Mouse (Mus musculus): ENCODE measurements around the gene Ugt1a10. TPM values are rescaled to one million over a fixed set of nuclear protein-coding genes. Genes with fewer than 3 reads are reported as not detected.

Gene Ugt1a10
- polyA plus RNA-seq, 1 experiment from 2014 or later = not detected

DNA sequence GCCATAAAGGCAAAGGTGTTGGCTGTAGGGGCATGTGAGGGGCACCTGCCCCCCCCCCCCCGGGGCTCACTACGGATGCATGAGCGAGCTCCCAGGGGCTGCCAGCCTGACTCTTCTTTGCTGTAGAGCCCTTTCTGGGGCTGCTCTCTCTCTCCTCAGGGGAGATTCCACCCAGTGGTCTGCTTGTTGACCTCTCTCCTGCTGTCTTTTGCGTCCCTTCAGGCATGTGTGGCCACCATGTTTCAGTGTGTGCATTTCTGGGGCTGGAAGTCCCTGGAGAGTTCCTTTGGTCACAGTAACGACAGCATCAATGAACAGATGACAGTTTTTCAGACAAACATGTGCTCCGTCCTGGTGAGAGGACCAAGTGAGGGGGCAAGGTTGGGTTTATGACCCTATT, 203.2 kb downstream of the Ugt1a10 start:
- no peak overlapping the region for H3K27ac ChIP-seq
- no peaks in the 10 kb centered on the region for H3K27me3 ChIP-seq
- H3K4me1 ChIP-seq (replicated peaks) = 0 out of 2 replicates have a peak, but pooled peaks cover 2% of the 10 kb centered on the region
- ATAC-seq (ENCODE audit: insufficient number of reproducible peaks, insufficient read depth, low FRiP score, low TSS enrichment, low read depth) = no peak
- H3K36me3 ChIP-seq = peaks cover 43% of the 10 kb centered on the region
- peaks cover 71% of the 10 kb centered on the region for H3K9me3 ChIP-seq
- H3K4me3 ChIP-seq (replicated peaks) = no peak overlapping the region
- no peak overlapping the region for H3K9ac ChIP-seq (replicated peaks)
- H3K4me2 ChIP-seq = no peak overlapping the region
- 70% methylated on average over 6 of the region's 6 CpGs for WGBS

DNA sequence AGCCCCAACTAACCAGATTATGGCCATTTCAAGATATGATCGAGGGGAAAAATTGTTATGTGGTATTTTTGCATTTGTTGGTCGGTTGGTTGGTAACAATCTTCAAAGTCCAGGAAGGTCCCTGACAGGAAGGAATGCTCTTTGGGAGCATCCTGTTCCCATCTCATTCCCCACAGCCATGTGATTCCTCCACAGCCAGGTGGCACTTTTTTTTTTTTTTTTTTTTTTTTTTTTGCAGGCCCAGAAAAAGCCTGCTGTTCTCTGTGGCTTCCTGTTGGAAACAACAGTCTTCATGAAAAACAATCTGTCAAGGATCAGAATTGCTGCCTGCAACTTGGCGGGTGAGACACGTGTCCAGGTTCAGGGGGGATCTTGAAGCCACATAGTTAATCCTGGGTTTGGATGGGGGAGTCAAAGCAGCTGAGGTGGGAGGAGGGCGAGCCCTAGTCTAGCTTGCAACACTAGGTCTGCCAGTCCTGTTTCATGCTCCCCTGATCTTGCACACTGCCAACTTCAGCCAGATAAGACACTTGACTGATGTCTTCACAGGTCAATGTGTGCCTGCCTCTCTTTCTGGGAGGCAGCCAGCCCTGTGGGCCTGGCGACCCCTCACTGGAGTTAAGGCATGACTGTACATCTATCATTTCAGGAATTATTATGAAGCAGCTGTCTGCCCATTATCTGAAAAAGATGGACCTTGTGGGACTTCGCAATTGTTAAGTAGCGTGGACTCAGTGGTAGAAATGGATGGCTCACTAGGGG, 203.9 kb downstream of the Ugt1a10 start:
- ATAC-seq (ENCODE audit: insufficient number of reproducible peaks, insufficient read depth, low FRiP score, low TSS enrichment, low read depth) = no peak

DNA sequence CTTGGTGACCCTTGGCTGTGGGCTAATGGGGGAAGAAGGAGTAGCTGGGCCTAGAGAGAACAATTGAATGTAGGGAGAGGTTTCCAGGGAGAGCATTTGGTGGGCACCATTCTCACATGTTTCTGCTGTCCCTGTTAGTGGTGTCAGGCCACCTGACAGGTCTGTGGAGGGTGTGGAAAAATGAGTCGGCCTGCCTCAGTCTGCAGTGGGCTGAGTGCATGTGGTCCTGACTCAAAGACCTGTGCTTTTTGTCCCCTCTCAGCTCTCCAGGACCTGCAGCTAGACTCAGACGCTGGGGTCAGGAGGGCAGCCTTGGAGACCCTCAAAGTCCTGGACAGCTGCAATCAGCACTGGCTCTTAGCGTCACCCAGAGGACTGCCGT, 204.4 kb downstream of the Ugt1a10 start:
- Histone ChIP-seq H3K4me1 (replicated peaks) (0 out of 2 replicates have a peak, but pooled peaks cover 2% of the 10 kb centered on the region), H3K9me3 (peaks cover 63% of the 10 kb centered on the region), H3K27me3 (no peaks in the 10 kb centered on the region), H3K4me3 (replicated peaks) (no peak overlapping the region), H3K27ac (no peak overlapping the region), H3K36me3 (peaks cover 56% of the 10 kb centered on the region), H3K4me2 (no peak overlapping the region), H3K9ac (replicated peaks) (no peak overlapping the region)
- ATAC-seq (ENCODE audit: insufficient number of reproducible peaks, insufficient read depth, low FRiP score, low TSS enrichment, low read depth) = 0 out of 2 replicates have a peak, but pooled peaks have one; percentile 3
- WGBS = 80% methylated on average over 4 of the region's 4 CpGs

More for the DNA sequence above, 203.9 kb downstream of the Ugt1a10 start:
- H3K9ac ChIP-seq (replicated peaks) = no peak overlapping the region
- no peaks in the 10 kb centered on the region for H3K27me3 ChIP-seq
- H3K4me2 ChIP-seq = no peak overlapping the region
- no peak overlapping the region for H3K4me3 ChIP-seq (replicated peaks)
- 0 out of 2 replicates have a peak, but pooled peaks cover 2% of the 10 kb centered on the region for H3K4me1 ChIP-seq (replicated peaks)
- no peak overlapping the region for H3K27ac ChIP-seq
- H3K36me3 ChIP-seq = peaks cover 50% of the 10 kb centered on the region
- 75% methylated on average over 8 of the region's 8 CpGs for WGBS
- H3K9me3 ChIP-seq = peaks cover 68% of the 10 kb centered on the region

DNA sequence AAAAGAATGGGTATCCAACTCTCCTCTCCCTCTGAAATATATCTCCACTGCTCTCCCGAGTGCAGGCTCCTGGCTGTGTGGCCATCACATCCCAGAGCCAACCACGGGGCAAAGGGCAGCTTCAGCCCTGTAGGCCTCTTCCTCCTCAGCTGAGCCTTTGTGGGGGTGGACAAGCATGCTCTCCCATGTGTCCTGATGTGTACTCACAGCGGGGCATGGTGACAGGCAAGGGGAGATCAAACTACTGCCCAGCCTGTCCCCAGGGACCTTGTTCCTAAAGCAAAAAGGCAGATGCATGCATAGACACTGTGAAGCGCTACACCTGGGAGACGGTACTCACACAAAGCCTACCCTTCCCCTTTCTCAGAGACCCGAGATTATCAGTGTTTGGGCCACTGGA, 204.9 kb downstream of the Ugt1a10 start:
- no peaks in the 10 kb centered on the region for H3K27me3 ChIP-seq
- peak; percentile 6; the same call in 1 of the 2 replicates for ATAC-seq (ENCODE audit: insufficient number of reproducible peaks, insufficient read depth, low FRiP score, low TSS enrichment, low read depth)
- H3K36me3 ChIP-seq = peaks cover 60% of the 10 kb centered on the region
- H3K9ac ChIP-seq (replicated peaks) = no peak overlapping the region
- 85% methylated on average over 6 of the region's 6 CpGs for WGBS
- H3K4me3 ChIP-seq (replicated peaks) = no peak overlapping the region
- H3K4me1 ChIP-seq (replicated peaks) = 0 out of 2 replicates have a peak, but pooled peaks cover 2% of the 10 kb centered on the region
- H3K9me3 ChIP-seq = peaks cover 61% of the 10 kb centered on the region
- no peak overlapping the region for H3K4me2 ChIP-seq
- H3K27ac ChIP-seq = no peak overlapping the region

DNA sequence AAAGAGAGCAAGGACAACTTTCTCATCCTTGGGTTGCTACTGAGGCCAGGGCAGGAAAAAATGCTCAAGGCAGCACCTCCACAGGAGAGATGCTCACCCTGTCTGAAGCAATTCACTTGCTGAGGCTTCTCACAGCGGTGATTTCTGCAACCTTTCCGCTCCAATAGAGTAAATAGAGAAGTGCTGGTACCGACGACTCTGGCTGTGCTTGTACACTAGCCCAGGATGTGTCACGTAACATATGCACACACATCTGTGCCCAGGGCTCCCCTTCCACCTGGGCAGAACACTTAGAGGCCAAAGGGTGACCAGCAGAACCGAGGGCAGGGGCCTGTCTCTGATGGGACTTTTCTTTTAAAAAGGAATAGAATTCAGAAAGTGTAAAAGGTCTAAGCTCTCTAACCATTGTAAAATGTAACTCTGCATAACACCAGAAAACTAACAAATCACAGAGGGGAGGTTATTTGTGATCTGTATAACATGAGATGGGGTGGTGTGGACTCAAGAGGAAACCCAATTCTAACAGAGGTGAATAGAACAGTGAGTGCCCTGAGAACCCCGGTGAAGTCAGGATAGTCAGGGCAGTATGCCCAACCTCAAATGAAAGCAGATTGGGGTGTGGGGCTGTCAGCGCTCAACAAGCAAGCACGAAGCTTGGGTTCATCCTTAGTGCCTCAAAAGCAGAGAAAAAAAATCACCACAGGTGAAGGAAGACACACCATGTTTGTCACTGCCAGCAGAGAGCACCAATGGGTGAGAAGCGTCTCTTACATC, 205.6 kb downstream of the Ugt1a10 start:
- H3K36me3 ChIP-seq = peaks cover 67% of the 10 kb centered on the region
- H3K4me2 ChIP-seq = no peak overlapping the region
- H3K9me3 ChIP-seq = peaks cover 54% of the 10 kb centered on the region
- 86% methylated on average over 10 of the region's 10 CpGs for WGBS
- H3K27me3 ChIP-seq = no peaks in the 10 kb centered on the region
- H3K4me1 ChIP-seq (replicated peaks) = 0 out of 2 replicates have a peak, but pooled peaks cover 2% of the 10 kb centered on the region
- H3K9ac ChIP-seq (replicated peaks) = no peak overlapping the region
- H3K27ac ChIP-seq = no peak overlapping the region
- no peak for ATAC-seq (ENCODE audit: insufficient number of reproducible peaks, insufficient read depth, low FRiP score, low TSS enrichment, low read depth)
- H3K4me3 ChIP-seq (replicated peaks) = no peak overlapping the region

DNA sequence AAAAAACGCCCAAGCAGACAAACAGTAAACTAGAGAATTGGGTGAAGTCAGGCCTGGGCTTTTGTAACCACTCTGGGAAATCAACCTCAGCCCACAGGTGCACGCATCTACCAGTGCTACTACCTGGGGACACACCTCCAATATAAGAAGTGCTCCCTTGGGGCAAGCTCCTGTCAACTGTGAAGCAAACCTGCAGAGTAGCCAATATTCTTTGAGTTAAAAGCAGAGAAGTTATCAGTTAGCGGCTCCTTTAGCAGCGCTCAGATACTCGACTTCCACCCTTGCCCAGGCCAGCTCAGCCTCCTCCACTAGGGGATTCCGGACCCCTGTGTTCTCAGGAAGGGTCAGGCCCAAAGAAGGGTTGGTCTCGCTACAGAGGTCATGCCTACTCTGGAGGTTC, 206.5 kb downstream of the Ugt1a10 start:
- Histone ChIP-seq H3K4me2 (no peak overlapping the region), H3K27me3 (no peaks in the 10 kb centered on the region), H3K4me3 (replicated peaks) (no peak overlapping the region), H3K9ac (replicated peaks) (no peak overlapping the region), H3K36me3 (peaks cover 76% of the 10 kb centered on the region), H3K4me1 (replicated peaks) (0 out of 2 replicates have a peak, but pooled peaks cover 2% of the 10 kb centered on the region), H3K9me3 (peaks cover 45% of the 10 kb centered on the region), H3K27ac (no peak overlapping the region)
- WGBS = 86% methylated on average over 7 of the region's 7 CpGs
- no peak for ATAC-seq (ENCODE audit: insufficient number of reproducible peaks, insufficient read depth, low FRiP score, low TSS enrichment, low read depth)

DNA sequence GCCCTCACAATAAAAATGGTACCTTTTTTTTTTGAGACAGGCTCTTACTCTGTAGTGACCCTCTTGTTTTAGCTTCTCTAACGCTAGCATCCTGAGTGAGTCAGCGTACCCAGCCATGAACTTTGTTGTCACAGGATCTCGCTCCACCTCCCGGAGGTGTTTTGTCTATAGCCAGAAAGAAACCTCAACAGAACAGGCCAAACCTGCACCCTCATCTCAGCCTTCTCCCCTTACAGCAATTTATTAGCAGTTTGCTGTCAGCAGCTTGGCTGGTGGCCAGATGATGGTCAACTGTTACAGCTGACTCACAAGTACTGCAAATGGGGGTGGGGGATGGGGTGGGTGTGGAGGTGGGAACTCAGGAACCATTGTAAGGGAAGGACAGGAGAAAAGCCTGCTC, 207.1 kb downstream of the Ugt1a10 start:
- Histone ChIP-seq H3K36me3 (peaks cover 82% of the 10 kb centered on the region), H3K9ac (replicated peaks) (no peak overlapping the region), H3K9me3 (peaks cover 39% of the 10 kb centered on the region), H3K4me2 (no peak overlapping the region), H3K4me1 (replicated peaks) (0 out of 2 replicates have a peak, but pooled peaks cover 2% of the 10 kb centered on the region), H3K4me3 (replicated peaks) (no peak overlapping the region), H3K27ac (no peak overlapping the region), H3K27me3 (no peaks in the 10 kb centered on the region)
- 87% methylated on average over 4 of the region's 4 CpGs for WGBS
- ATAC-seq (ENCODE audit: insufficient number of reproducible peaks, insufficient read depth, low FRiP score, low TSS enrichment, low read depth) = no peak

DNA sequence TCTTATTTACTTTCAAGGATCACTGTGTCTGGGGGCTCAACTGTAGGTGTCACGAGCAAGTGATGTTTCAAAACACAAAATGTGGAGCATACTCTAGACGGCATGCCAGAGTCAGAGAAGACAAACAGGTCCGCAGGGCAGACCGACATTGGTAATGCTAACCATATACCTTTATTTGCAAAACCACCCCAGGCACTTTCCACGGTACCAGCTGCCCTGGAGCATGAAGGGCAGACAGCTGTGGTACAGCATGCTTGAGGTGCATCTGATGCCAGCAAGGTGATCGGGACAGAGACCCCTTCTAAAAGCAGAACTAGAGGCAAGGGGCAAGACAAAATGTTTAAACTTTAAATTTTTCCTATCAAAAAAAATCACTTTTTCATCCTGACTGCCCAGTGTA, 207.8 kb downstream of the Ugt1a10 start:
- Histone ChIP-seq H3K27ac (no peak overlapping the region), H3K4me2 (no peak overlapping the region), H3K4me3 (replicated peaks) (no peak overlapping the region), H3K4me1 (replicated peaks) (0 out of 2 replicates have a peak, but pooled peaks cover 2% of the 10 kb centered on the region), H3K9me3 (peaks cover 32% of the 10 kb centered on the region), H3K27me3 (no peaks in the 10 kb centered on the region), H3K36me3 (peaks cover 89% of the 10 kb centered on the region), H3K9ac (replicated peaks) (no peak overlapping the region)
- no peak for ATAC-seq (ENCODE audit: insufficient number of reproducible peaks, insufficient read depth, low FRiP score, low TSS enrichment, low read depth)
- 78% methylated on average over 6 of the region's 6 CpGs for WGBS

DNA sequence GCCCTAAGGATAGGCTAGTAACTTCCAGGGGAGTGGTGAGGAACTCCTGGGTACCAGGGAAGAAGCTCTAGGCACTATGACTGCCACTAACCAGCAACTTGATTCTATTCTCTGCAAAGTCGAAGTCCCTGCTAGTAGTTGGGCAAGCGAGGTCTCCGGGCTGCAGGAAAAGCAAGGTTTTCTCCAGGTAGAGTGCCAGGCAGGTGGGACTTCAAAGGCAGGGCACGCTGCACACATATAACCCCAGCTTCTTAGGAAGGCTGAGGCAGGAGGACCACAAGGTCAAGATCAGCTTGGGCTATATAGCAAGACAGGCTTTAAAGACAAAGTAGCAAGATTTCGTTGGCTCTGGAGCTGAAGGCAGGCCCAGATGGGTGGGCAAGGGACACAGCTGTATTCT, 208.6 kb downstream of the Ugt1a10 start:
- no peak for ATAC-seq (ENCODE audit: insufficient number of reproducible peaks, insufficient read depth, low FRiP score, low TSS enrichment, low read depth)
- H3K4me1 ChIP-seq (replicated peaks) = 0 out of 2 replicates have a peak, but pooled peaks cover 2% of the 10 kb centered on the region
- H3K4me3 ChIP-seq (replicated peaks) = no peak overlapping the region
- no peak overlapping the region for H3K27ac ChIP-seq
- H3K9ac ChIP-seq (replicated peaks) = no peak overlapping the region
- WGBS = 90% methylated on average over 5 of the region's 5 CpGs
- H3K4me2 ChIP-seq = no peak overlapping the region
- H3K9me3 ChIP-seq = peaks cover 28% of the 10 kb centered on the region; the same call in 1 of the 2 replicates
- peaks cover 97% of the 10 kb centered on the region for H3K36me3 ChIP-seq
- no peaks in the 10 kb centered on the region for H3K27me3 ChIP-seq

DNA sequence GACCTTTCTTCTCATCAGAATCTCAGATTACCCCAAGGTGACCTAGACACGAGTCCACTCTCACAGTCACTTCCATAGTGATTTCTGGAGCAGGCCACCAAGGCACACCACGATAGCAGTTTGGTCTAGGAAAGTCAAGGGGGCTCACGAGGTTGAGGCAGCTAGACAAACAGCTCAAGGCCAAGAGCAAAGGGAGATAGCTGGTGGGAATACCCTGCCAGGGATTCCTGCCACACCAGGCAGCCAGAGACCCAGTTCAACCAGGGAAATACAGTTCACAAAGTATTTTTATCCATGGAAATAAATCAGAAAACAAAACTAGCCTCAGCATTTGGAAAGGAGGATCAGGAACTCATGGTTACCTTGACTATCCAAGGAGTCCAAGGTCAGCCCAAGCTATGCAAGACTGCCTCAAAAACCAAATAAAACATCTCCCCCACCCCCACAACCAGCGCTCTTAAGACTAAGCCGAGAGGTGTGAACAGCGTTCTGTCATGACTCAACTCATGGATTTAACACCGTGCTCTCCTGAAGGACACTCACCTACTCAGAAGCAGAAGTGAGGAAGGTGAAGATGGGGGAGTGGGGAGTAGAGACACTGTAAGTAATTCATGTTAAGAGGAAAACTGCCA, 209.2 kb downstream of the Ugt1a10 start:
- no peak overlapping the region for H3K4me3 ChIP-seq (replicated peaks)
- H3K9ac ChIP-seq (replicated peaks) = no peak overlapping the region
- H3K4me2 ChIP-seq = no peak overlapping the region
- 0 out of 2 replicates have a peak, but pooled peaks cover 2% of the 10 kb centered on the region for H3K4me1 ChIP-seq (replicated peaks)
- no peak for ATAC-seq (ENCODE audit: insufficient number of reproducible peaks, insufficient read depth, low FRiP score, low TSS enrichment, low read depth)
- H3K36me3 ChIP-seq = peaks cover 100% of the 10 kb centered on the region
- no peak overlapping the region for H3K27ac ChIP-seq
- peaks cover 26% of the 10 kb centered on the region; the same call in 1 of the 2 replicates for H3K9me3 ChIP-seq
- 89% methylated on average over 7 of the region's 7 CpGs for WGBS
- no peaks in the 10 kb centered on the region for H3K27me3 ChIP-seq

DNA sequence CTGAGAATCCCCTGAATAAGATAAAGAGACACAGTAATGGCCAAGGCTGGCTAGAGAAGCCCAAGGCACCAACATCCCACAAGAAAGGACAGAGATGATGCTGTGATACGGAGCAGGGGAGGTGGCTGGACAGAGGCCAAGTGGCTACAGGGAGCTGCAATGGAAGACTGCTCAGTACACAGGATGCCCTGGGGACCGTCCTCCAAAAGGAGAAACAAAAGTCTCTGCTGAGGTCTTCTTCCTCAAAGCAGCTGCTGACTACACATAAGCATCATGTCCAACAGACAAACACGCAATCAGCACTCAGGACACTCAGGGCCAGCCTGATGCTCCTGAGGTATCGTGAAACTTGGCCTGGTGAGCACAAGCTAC, 209.7 kb downstream of the Ugt1a10 start:
- peaks cover 21% of the 10 kb centered on the region; the same call in 1 of the 2 replicates for H3K9me3 ChIP-seq

More for the DNA sequence above, 209.7 kb downstream of the Ugt1a10 start:
- H3K4me3 ChIP-seq (replicated peaks) = no peak overlapping the region
- no peak overlapping the region for H3K27ac ChIP-seq
- ATAC-seq (ENCODE audit: insufficient number of reproducible peaks, insufficient read depth, low FRiP score, low TSS enrichment, low read depth) = no peak
- 76% methylated on average over 4 of the region's 4 CpGs for WGBS
- H3K4me2 ChIP-seq = no peak overlapping the region
- H3K27me3 ChIP-seq = no peaks in the 10 kb centered on the region
- peaks cover 100% of the 10 kb centered on the region for H3K36me3 ChIP-seq
- no peak overlapping the region for H3K9ac ChIP-seq (replicated peaks)
- H3K4me1 ChIP-seq (replicated peaks) = 0 out of 2 replicates have a peak, but pooled peaks cover 2% of the 10 kb centered on the region
